Mouse (Mus musculus) hindbrain, embryonic 11.5 days (tissue): ENCODE data around the gene Ppil6. TPM values are rescaled to one million over a fixed set of nuclear protein-coding genes. Genes with fewer than 3 reads are reported as not detected.
A peak's percentile ranks its signal among the peaks of the same experiment; 100 is the strongest.

ENCODE experiments used
- ATAC-seq: fragments of 200-750 bp; cut with Nextera tagmentation; 2 replicates; pipeline ENCODE4 v1.8.0; 2017; ENCODE audit warnings: mild to moderate bottlenecking, moderate TSS enrichment, moderate library complexity; ENCODE audit not compliant: low FRiP score
- DNase-seq: peaks from one replicate; pipeline ENCODE4 v3.0.0-alpha.2; 2015; ENCODE audit warnings: low spot score
- H3K27ac ChIP-seq: fragments of 300-500 bp; sonication (generic); 2 replicates; pipeline ENCODE4 v1.5.1; 2014; ENCODE audit warnings: mild to moderate bottlenecking, low read depth, low read length
- H3K27me3 ChIP-seq: fragments of 300-500 bp; sonication (generic); 2 replicates; pipeline ENCODE4 v1.6.1; 2014; ENCODE audit warnings: mild to moderate bottlenecking, low read length, moderate library complexity, mixed read lengths; ENCODE audit not compliant: control insufficient read depth, insufficient read depth
- H3K36me3 ChIP-seq: fragments of 300-500 bp; sonication (generic); 2 replicates; pipeline ENCODE4 v1.6.1; 2014; ENCODE audit warnings: mild to moderate bottlenecking, low read length, moderate library complexity, mixed read lengths; ENCODE audit not compliant: control insufficient read depth, insufficient read depth
- H3K4me1 ChIP-seq: fragments of 300-500 bp; sonication (generic); replicated peaks from 2 replicates; pipeline ENCODE4 v1.6.1; 2014; ENCODE audit warnings: low read length, mixed read lengths; ENCODE audit not compliant: control insufficient read depth, insufficient read depth
- H3K4me2 ChIP-seq: fragments of 300-500 bp; sonication (generic); replicated peaks from 2 replicates; pipeline ENCODE4 v1.6.1; 2014; ENCODE audit warnings: mild to moderate bottlenecking, low read depth, low read length
- H3K4me3 ChIP-seq: fragments of 300-500 bp; sonication (generic); 2 replicates; pipeline ENCODE4 v1.5.1; 2014; ENCODE audit warnings: low read depth, low read length
- H3K9ac ChIP-seq: fragments of 300-500 bp; sonication (generic); 2 replicates; pipeline ENCODE4 v1.6.1; 2014; ENCODE audit warnings: low read depth, low read length
- H3K9me3 ChIP-seq: fragments of 300-500 bp; sonication (generic); 2 replicates; pipeline ENCODE4 v1.6.1; 2016; ENCODE audit warnings: low read length; ENCODE audit not compliant: control insufficient read depth
- WGBS: fragments of 180-500 bp; shearing (Covaris S2); extraction: QIAGEN DNeasy Blood & Tissue Kit; methylation state at CpG from one replicate; pipeline ENCODE4 v1.1.7; 2014; 5-methylcytosine and 5-hydroxymethylcytosine counted together
- polyA plus RNA-seq: library from polyadenylated mRNA; unstranded; fragments of >200 nt; fragmentation: Nextera tagmentation; extraction: Ambion mirVana; gene quantifications from 2 replicates; pipeline ENCODE4 v1.2.1, GENCODE M21; 2014

Gene Ppil6
- polyA plus RNA-seq, 1 experiment from 2014 or later: 1.3 TPM

DNA sequence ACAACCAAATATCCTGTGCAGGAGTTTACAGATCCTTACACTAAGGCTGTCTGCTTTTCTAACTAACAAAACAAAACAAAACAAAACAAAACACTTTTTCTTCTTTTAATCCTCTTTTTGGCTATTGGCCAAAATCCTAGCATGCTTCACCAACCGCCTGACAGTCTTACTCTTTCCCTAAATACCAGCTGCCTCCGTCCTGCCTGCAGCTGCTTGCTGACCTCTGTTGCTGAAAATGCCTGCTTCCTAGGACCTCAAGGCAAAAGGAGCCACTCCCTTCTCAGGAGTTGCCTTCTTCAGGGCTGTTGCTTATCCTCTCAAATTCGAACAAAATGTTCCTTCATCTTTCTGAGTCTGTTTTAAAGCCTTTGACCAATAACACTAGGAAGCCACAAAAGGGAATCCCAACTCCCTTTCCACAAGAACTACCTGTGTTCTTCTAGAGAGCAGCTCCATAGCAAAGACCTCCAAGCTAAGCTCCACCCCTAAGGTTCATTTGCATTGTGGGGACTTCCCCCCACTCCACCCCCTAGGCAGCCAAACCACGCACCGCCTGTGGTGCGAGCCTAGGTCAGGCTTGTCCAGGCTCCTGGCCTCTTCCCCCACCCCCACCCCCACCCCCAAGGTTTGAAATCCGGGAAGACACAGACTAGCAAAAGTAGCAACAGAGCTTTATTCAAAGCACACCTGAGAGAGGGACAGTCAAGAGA, 54.4 kb downstream of the Ppil6 start:
- H3K36me3 ChIP-seq: no peaks in the 10 kb centered on the region
- H3K27me3 ChIP-seq: no peaks in the 10 kb centered on the region
- DNase-seq: no peak
- 10% methylated on average over 7 of the region's 7 CpGs for WGBS
- no peak overlapping the region for H3K9ac ChIP-seq
- H3K4me1 ChIP-seq: no peaks in the 10 kb centered on the region
- no peak overlapping the region for H3K4me2 ChIP-seq
- no peak overlapping the region for H3K27ac ChIP-seq
- no peak overlapping the region for H3K4me3 ChIP-seq
- 0 out of 2 replicates have a peak, but pooled peaks cover 4% of the 10 kb centered on the region for H3K9me3 ChIP-seq
- ATAC-seq: no peak

DNA sequence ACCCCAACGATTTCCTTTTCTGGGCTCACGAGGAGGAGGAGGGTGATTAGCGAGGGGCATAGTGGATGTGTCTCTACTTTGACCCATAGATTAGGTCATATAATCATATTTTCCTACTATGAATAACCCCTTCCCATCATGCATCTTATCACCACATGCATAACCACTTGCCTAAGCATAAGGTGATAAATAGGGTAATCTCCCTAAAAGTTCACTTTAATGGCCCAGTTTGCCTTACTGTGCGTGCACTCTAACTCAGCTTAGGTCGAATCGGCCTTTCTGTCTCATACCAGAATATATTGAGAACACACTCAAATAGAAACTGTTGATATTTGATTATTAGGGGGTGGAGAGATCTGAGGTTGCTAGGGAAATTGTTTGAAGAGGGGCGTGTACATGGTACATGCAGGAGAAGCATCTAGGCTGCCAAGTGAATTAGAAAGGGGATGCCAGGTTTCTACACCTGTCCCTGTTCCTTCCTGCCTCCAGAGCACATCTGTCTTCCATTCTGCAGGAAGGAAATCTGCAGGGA, 55.1 kb downstream of the Ppil6 start:
- H3K27me3 ChIP-seq: no peaks in the 10 kb centered on the region
- no peak for ATAC-seq
- WGBS: 63% methylated on average over 7 of the region's 7 CpGs

DNA sequence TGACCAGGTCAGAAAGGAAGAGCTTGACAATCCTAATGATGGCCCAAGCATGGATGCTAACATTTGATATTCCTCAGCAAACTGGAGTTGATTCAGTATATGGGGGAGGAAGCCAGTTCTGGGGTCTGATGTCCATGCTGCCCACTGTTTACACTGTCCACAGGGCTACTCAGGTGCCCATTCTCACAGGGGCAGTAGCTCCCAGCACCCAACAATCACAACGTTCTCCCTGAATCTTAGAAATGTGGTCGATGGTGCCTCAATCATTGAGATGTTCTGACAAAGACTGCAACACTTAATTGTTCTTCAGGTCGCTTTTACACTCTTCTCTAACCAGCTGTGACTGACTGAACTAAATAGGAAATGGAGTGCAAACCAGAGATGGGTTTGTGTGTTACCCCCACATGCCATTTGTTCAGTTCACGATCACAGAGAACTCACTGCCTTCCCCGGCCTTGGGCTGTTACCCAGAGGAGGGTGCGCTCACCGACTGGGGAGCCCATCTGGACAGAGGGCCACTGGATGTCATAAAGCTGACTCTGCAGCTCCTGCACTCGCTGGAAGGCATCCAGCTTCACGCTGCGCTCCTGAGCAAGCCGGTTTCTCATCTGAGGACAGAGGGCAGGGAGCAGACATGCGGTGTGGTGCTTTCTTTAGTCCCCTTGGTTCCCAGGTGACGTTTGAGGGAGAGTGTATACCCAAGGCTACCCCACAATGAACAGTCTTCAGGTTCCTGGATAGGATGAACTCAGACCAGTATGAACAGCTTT, 56.3 kb downstream of the Ppil6 start:
- H3K4me2 ChIP-seq: no peak overlapping the region
- H3K36me3 ChIP-seq: no peaks in the 10 kb centered on the region
- DNase-seq: no peak
- H3K27me3 ChIP-seq: no peaks in the 10 kb centered on the region
- 0 out of 2 replicates have a peak, but pooled peaks cover 4% of the 10 kb centered on the region for H3K9me3 ChIP-seq
- ATAC-seq: no peak
- H3K4me1 ChIP-seq: no peaks in the 10 kb centered on the region
- no peak overlapping the region for H3K4me3 ChIP-seq
- 76% methylated on average over 13 of the region's 13 CpGs for WGBS
- H3K9ac ChIP-seq: no peak overlapping the region
- H3K27ac ChIP-seq: no peak overlapping the region

More for the DNA sequence above, 55.1 kb downstream of the Ppil6 start:
- 0 out of 2 replicates have a peak, but pooled peaks cover 4% of the 10 kb centered on the region for H3K9me3 ChIP-seq
- no peak overlapping the region for H3K9ac ChIP-seq
- no peak overlapping the region for H3K4me2 ChIP-seq
- H3K4me1 ChIP-seq: no peaks in the 10 kb centered on the region
- H3K27ac ChIP-seq: no peak overlapping the region
- H3K36me3 ChIP-seq: no peaks in the 10 kb centered on the region
- no peak overlapping the region for H3K4me3 ChIP-seq
- DNase-seq: no peak

DNA sequence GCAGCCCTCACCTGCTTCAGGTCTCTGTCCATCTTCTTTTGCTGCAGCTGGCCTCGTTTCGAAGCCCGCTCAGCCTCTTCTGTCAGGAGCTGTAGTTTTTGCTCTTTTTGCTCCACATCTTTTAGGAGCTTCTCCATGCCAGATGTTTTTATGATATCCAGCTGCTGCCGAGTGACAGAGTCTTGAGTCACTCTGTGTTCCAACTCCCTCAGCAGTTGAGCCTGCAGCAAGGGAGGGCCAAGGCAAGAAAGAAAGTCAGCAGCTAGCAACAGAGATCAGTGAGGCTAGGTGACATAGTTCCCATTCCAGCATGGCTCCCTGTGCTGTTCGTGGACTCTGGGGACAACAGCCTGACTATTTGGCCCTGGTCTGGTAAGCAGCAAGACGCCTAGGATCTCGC, 60.5 kb downstream of the Ppil6 start:
- Histone ChIP-seq H3K4me1 (no peaks in the 10 kb centered on the region), H3K27me3 (no peaks in the 10 kb centered on the region), H3K9ac (no peak overlapping the region), H3K4me2 (no peak overlapping the region), H3K27ac (no peak overlapping the region), H3K4me3 (no peak overlapping the region), H3K36me3 (no peaks in the 10 kb centered on the region), H3K9me3 (0 out of 2 replicates have a peak, but pooled peaks cover 4% of the 10 kb centered on the region)
- no peak for ATAC-seq
- 81% methylated on average over 7 of the region's 7 CpGs for WGBS
- DNase-seq: no peak

DNA sequence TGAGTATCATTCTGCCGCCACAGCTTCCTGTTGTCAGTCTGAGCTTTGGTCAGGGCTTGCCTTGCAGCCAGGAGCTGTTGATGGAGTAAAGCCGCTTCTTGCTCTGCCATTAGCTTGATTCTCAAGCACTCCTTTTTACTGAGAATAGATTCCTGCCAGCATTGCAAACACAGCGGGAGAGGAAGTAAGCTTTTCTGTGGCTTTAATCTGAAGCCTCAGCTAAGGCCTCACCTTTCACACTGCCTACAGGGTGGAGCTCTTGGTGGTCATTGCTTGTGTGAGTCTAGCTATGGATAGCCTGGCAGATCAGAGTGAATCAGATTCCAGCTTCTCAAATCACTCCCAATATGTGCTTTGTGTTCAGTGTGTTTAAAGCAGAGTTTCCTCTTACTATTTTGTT, 62.1 kb downstream of the Ppil6 start:
- Histone ChIP-seq H3K36me3 (no peaks in the 10 kb centered on the region), H3K9ac (no peak overlapping the region), H3K4me2 (no peak overlapping the region), H3K27ac (no peak overlapping the region), H3K4me1 (no peaks in the 10 kb centered on the region), H3K4me3 (no peak overlapping the region), H3K9me3 (0 out of 2 replicates have a peak, but pooled peaks cover 4% of the 10 kb centered on the region), H3K27me3 (no peaks in the 10 kb centered on the region)
- no peak for ATAC-seq
- 39% methylated on average over 3 of the region's 3 CpGs for WGBS
- no peak for DNase-seq

DNA sequence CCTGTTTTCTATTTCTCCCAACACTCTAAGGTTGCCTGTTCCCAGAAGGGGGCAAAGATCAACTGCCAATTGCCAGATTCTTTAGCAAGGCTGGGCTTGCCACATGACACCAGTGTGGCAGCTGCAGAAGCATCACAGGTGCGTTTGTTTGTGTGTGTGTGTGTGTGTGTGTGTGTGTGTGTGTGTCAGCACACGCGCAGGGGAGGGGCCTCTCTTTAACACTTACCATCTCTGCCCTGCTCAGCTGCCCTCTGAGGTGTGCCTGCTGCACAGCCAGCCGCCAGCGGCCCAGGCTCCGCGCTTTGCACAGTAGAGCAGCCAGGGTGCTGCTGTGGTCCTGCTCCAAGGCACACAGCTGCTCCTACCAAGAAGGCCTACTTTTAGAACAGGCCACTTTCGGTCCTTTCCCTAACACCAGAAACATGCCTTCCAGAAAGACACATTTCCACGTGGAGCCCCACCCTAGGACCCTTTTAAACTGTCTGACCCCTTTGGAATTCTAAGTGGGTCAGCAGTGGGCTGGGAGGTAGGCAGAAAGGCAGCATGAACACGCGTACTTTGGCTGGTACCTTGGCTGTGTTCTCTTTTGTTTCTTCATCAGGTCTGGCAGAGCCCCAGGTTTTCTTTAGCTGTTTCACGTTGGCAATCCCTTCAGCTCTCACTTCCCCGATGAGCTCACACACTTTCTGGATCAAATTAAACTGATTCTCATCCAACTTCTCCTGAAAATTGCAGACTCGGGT, 62.8 kb downstream of the Ppil6 start:
- no peaks in the 10 kb centered on the region for H3K36me3 ChIP-seq
- no peak overlapping the region for H3K9ac ChIP-seq
- H3K4me3 ChIP-seq: no peak overlapping the region
- H3K9me3 ChIP-seq: 0 out of 2 replicates have a peak, but pooled peaks cover 4% of the 10 kb centered on the region
- H3K4me2 ChIP-seq: no peak overlapping the region
- no peak for ATAC-seq
- H3K27ac ChIP-seq: no peak overlapping the region
- DNase-seq: peak; percentile 11
- WGBS: 51% methylated on average over 14 of the region's 14 CpGs
- no peaks in the 10 kb centered on the region for H3K4me1 ChIP-seq
- no peaks in the 10 kb centered on the region for H3K27me3 ChIP-seq

DNA sequence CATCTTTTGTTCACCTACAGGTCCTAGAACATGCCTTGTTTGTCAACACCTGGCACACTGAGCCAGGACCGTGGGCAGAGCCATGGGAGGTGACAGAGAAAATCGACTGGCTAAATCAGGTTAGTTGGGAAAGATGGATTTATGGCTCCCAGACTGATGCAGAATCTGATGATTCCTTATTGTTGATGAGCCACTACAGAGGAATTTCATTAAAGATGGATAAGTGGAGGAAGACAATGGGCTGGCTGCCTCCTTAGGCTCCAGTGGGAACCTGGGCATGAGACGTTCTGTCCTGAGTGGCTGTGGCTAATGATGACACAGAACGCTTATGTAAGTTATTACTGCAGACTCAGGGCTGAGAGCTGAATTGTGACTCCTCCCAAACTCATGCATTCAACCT, 63.5 kb downstream of the Ppil6 start:
- no peaks in the 10 kb centered on the region for H3K27me3 ChIP-seq
- no peak overlapping the region for H3K4me3 ChIP-seq
- no peak overlapping the region for H3K9ac ChIP-seq
- DNase-seq (no peak), ATAC-seq (no peak)
- no peaks in the 10 kb centered on the region for H3K4me1 ChIP-seq
- WGBS: 74% methylated on average over 4 of the region's 4 CpGs
- H3K9me3 ChIP-seq: 0 out of 2 replicates have a peak, but pooled peaks cover 4% of the 10 kb centered on the region
- no peak overlapping the region for H3K27ac ChIP-seq
- H3K4me2 ChIP-seq: no peak overlapping the region
- H3K36me3 ChIP-seq: no peaks in the 10 kb centered on the region

DNA sequence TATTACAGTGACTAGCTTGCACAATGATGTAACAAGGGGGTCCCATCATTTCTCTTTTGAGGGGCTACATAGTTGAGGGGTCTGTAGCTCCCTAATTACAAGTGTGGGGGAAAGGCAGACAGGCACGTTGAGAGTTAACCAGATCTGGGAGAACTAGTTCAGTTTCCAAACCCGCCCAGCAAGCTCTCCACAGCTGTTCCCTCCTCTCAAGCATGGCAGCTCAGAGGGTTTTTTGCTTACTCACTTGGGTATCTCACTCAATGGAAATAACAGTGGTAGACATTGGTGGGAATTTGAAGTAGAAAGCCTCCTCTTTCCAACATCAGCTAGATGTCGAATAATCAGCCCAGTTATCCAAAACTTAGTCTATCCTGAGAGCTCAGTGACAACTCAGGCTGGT, 64.8 kb downstream of the Ppil6 start:
- ATAC-seq (no peak), DNase-seq (no peak)
- Histone ChIP-seq H3K27me3 (no peaks in the 10 kb centered on the region), H3K9ac (no peak overlapping the region), H3K36me3 (no peaks in the 10 kb centered on the region), H3K4me2 (no peak overlapping the region), H3K9me3 (no peaks in the 10 kb centered on the region), H3K4me3 (no peak overlapping the region), H3K4me1 (no peaks in the 10 kb centered on the region), H3K27ac (no peak overlapping the region)
- WGBS: 89% methylated on average over 3 of the region's 3 CpGs
